Comparison of ENCODE assay signal across 23 mouse cellular contexts in genomic region chr2:92699360-92699759, GRCm38 (mm10).
DNase-seq lines count a peak whose midpoint lies in the region; ATAC-seq and TF ChIP-seq lines count a peak whose summit lies in the region.
"Had no signal": no experiment of that assay in that cellular context is flagged by ENCODE, and none has a peak within 500 bp of the region (broad histone marks: within the 10 kb centered on the region; RNA-seq: fewer than 3 reads in every experiment).

No protein-coding gene starts in this region.

- WGBS in heart, postnatal 0 days: 25% methylated on average over 6 of the region's 6 CpGs

- H3K27ac ChIP-seq in heart, postnatal 0 days (ENCODE audit: low read depth): no peak overlapping the region
- H3K27ac ChIP-seq: forebrain, embryonic 13.5 days; hindbrain, embryonic 10.5 days; kidney, embryonic 15.5 days; macrophage; stomach, embryonic 15.5 days had no signal

- no peaks in the 10 kb centered on the region for H3K36me3 ChIP-seq in heart, postnatal 0 days (replicated peaks; ENCODE audit: control insufficient read depth, insufficient read depth, low read length)
- H3K36me3 ChIP-seq: hindbrain, embryonic 10.5 days; kidney, embryonic 15.5 days; stomach, embryonic 15.5 days had no signal

- no peak overlapping the region for H3K4me2 ChIP-seq in heart, postnatal 0 days (ENCODE audit: low read depth, low read length)
- H3K4me2 ChIP-seq: forebrain, embryonic 13.5 days; heart, embryonic 11.5 days; kidney, embryonic 15.5 days; stomach, embryonic 15.5 days had no signal

- intact Hi-C loops in left cerebral cortex, postnatal 4 days (cut with DNase I): loop anchor here (10.0 kb wide), 2 partner anchors 115 to 215 kb away; no protein-coding TSS in a partner anchor
- intact Hi-C loops in left cerebral cortex, postnatal 14 days (cut with DNase I): loop anchor here (5.0 kb wide), 1 partner anchor 113 kb away; no protein-coding TSS in a partner anchor

- H3K9me3 ChIP-seq in heart, postnatal 0 days (replicated peaks; ENCODE audit: control insufficient read depth, low read length): no peaks in the 10 kb centered on the region
- H3K9me3 ChIP-seq: forebrain, embryonic 13.5 days; hindbrain, embryonic 10.5 days; kidney, embryonic 15.5 days; stomach, embryonic 15.5 days had no signal

- H3K4me1 ChIP-seq in heart, postnatal 0 days (ENCODE audit: control insufficient read depth, insufficient read depth): no peaks in the 10 kb centered on the region
- H3K4me1 ChIP-seq: kidney, embryonic 15.5 days; stomach, embryonic 15.5 days had no signal

- DNase-seq in cerebellum, adult 11-12 months: peak; percentile 10
- DNase-seq in cerebellum, adult 11 months: no peak
- peak; percentile 37 for DNase-seq in heart, postnatal 0 days (ENCODE audit: low spot score)
- DNase-seq in heart, adult 11 months: no peak
- peak; percentile 56 for DNase-seq in left cerebral cortex, postnatal 4 days
- no peak for DNase-seq in left cerebral cortex, postnatal 14 days (ENCODE audit: low spot score in 2 of 2)
- DNase-seq in cerebellum, postnatal 25 days: peak; percentile 41 to 60
- no peak for DNase-seq in urinary bladder, postnatal 10 days (ENCODE audit: low spot score)
- DNase-seq: adrenal gland, postnatal 14 days; gastrocnemius, postnatal 14 days; kidney, adult 11 months; kidney, postnatal 36 days; right cerebral cortex, postnatal 4 days; thymus, adult 18-20 months; thymus, postnatal 36 days had no signal

- H3K4me3 ChIP-seq in heart, postnatal 0 days (ENCODE audit: low read depth, low read length): no peak overlapping the region
- H3K4me3 ChIP-seq: forebrain, embryonic 13.5 days; hindbrain, embryonic 10.5 days; kidney, embryonic 15.5 days; stomach, embryonic 15.5 days had no signal

- no peak for ATAC-seq in heart, postnatal 0 days (ENCODE audit: insufficient read depth, low read depth)
- ATAC-seq: forebrain, embryonic 13.5 days; lung, postnatal 0 days; midbrain, embryonic 16.5 days had no signal

- no peak for TF ChIP-seq EP300 in heart, postnatal 0 days (IDR thresholded peaks at IDR 0.05; ENCODE audit: low read depth)

- TF ChIP-seq CTCF in heart, postnatal 0 days (IDR thresholded peaks at IDR 0.05; ENCODE audit: low read depth): no peak

- no peaks in the 10 kb centered on the region; the same call in 1 of the 2 replicates for H3K27me3 ChIP-seq in heart, postnatal 0 days (ENCODE audit: control insufficient read depth, insufficient read depth, low read length)
- H3K27me3 ChIP-seq: forebrain, embryonic 13.5 days; kidney, embryonic 15.5 days; stomach, embryonic 15.5 days had no signal

- no peak overlapping the region for H3K9ac ChIP-seq in heart, postnatal 0 days (replicated peaks; ENCODE audit: low read depth, low read length)
- H3K9ac ChIP-seq: forebrain, embryonic 13.5 days; kidney, embryonic 15.5 days; stomach, embryonic 15.5 days had no signal

Comparison
In these comparisons a context has a peak if more than half of its experiments do, and no peak if none do; other contexts are left out.
1. DNase-seq: peak in cerebellum, adult 11-12 months (single experiment), heart, postnatal 0 days (single experiment), left cerebral cortex, postnatal 4 days (single experiment) and cerebellum, postnatal 25 days (2 of 2); none in cerebellum, adult 11 months (single experiment), heart, adult 11 months (single experiment), left cerebral cortex, postnatal 14 days (0 of 2) and urinary bladder, postnatal 10 days (single experiment).